Mouse (Mus musculus) hindbrain, embryonic 13.5 days (tissue): Measurements from ENCODE around the gene Gm10720. TPM values are rescaled to one million over a fixed set of nuclear protein-coding genes. Genes with fewer than 3 reads are reported as not detected.
"Not testable (repeated sequence)": the region's sequence is repeated elsewhere in the genome, so short reads cannot be mapped to it uniquely, and the experiment has no call there.

Experiments
- ATAC-seq: fragments of 200-750 bp; cut with Nextera tagmentation; 2 replicates; pipeline ENCODE4 v1.8.0; 2017; ENCODE audit warnings: moderate TSS enrichment; ENCODE audit not compliant: low FRiP score
- H3K27ac ChIP-seq: fragments of 300-500 bp; sonication (generic); 2 replicates; pipeline ENCODE4 v1.5.1; 2015; ENCODE audit warnings: inconsistent platforms, mild to moderate bottlenecking, moderate library complexity
- H3K27me3 ChIP-seq: fragments of 300-500 bp; sonication (generic); 2 replicates; pipeline ENCODE4 v1.6.1; 2015; ENCODE audit warnings: mild to moderate bottlenecking, inconsistent platforms
- H3K36me3 ChIP-seq: fragments of 300-500 bp; sonication (generic); 2 replicates; pipeline ENCODE4 v1.6.1; 2015; ENCODE audit warnings: mild to moderate bottlenecking, inconsistent platforms
- H3K4me1 ChIP-seq: fragments of 300-500 bp; sonication (generic); replicated peaks from 2 replicates; pipeline ENCODE4 v1.6.1; 2015; ENCODE audit warnings: inconsistent platforms
- H3K4me2 ChIP-seq: fragments of 300-500 bp; sonication (generic); 2 replicates; pipeline ENCODE4 v1.6.1; 2015; ENCODE audit warnings: inconsistent platforms, mild to moderate bottlenecking, moderate library complexity
- H3K4me3 ChIP-seq: fragments of 300-500 bp; sonication (generic); 2 replicates; pipeline ENCODE4 v1.5.1; 2015; ENCODE audit warnings: mild to moderate bottlenecking, inconsistent platforms
- H3K9ac ChIP-seq: fragments of 300-500 bp; sonication (generic); 2 replicates; pipeline ENCODE4 v1.6.1; 2015; ENCODE audit warnings: mild to moderate bottlenecking, inconsistent platforms
- H3K9me3 ChIP-seq: fragments of 300-500 bp; sonication (generic); 2 replicates; pipeline ENCODE4 v1.6.1; 2016; ENCODE audit warnings: inconsistent platforms
- WGBS: fragments of 180-500 bp; shearing (Covaris S2); methylation state at CpG from one replicate; pipeline ENCODE4 v1.1.7; 2015; 5-methylcytosine and 5-hydroxymethylcytosine counted together
- polyA plus RNA-seq: library from polyadenylated mRNA; unstranded; fragments of >200 nt; fragmentation: Nextera tagmentation; extraction: Ambion mirVana; gene quantifications from 2 replicates; pipeline ENCODE4 v1.2.1, GENCODE M21; 2015

Gene Gm10720
- polyA plus RNA-seq, 1 experiment from 2014 or later: not detected

- H3K36me3 ChIP-seq, H3K4me2 ChIP-seq, H3K27me3 ChIP-seq, H3K4me3 ChIP-seq, H3K27ac ChIP-seq, H3K9me3 ChIP-seq, H3K4me1 ChIP-seq, ATAC-seq, H3K9ac ChIP-seq: not testable (repeated sequence)
- 63% methylated on average over 2 of the region's 9 CpGs for WGBS
Observed at GRCm38 (mm10) chr9:3017108-3017507, 1.7 kb downstream of the Gm10720 start, which contains the start of gene Gm10719. TSS of gene Gm10719 (plus strand) at chr9:3017408.

GRCm38 (mm10) chr9:3018944-3019343 lies 3.5 kb downstream of the Gm10720 start:
- H3K9me3 ChIP-seq, H3K27ac ChIP-seq, H3K4me2 ChIP-seq, H3K4me1 ChIP-seq, H3K4me3 ChIP-seq, ATAC-seq, H3K36me3 ChIP-seq, H3K27me3 ChIP-seq, H3K9ac ChIP-seq: not testable (repeated sequence)
- WGBS: 65% methylated on average over 9 of the region's 9 CpGs

- not testable (repeated sequence) for H3K4me1 ChIP-seq, H3K9me3 ChIP-seq, H3K36me3 ChIP-seq, H3K9ac ChIP-seq, H3K27me3 ChIP-seq, H3K4me3 ChIP-seq, H3K4me2 ChIP-seq, H3K27ac ChIP-seq
- WGBS: 78% methylated on average over 17 of the region's 19 CpGs
- peak; percentile 75 for ATAC-seq
Observed at GRCm38 (mm10) chr9:3019835-3020727, 4.6 kb downstream of the Gm10720 start.

- H3K27ac ChIP-seq, H3K27me3 ChIP-seq, ATAC-seq, H3K4me3 ChIP-seq, H3K4me1 ChIP-seq, H3K9me3 ChIP-seq, H3K4me2 ChIP-seq, H3K36me3 ChIP-seq, H3K9ac ChIP-seq: not testable (repeated sequence)
- 76% methylated on average over 11 of the region's 13 CpGs for WGBS
Observed at GRCm38 (mm10) chr9:3022316-3023008, 7.0 kb downstream of the Gm10720 start.

- not testable (repeated sequence) for H3K27ac ChIP-seq, H3K9ac ChIP-seq, H3K36me3 ChIP-seq, H3K9me3 ChIP-seq, ATAC-seq, H3K27me3 ChIP-seq, H3K4me3 ChIP-seq, H3K4me1 ChIP-seq, H3K4me2 ChIP-seq
- 75% methylated on average over 12 of the region's 13 CpGs for WGBS
Observed at GRCm38 (mm10) chr9:3023312-3023984, 8.0 kb downstream of the Gm10720 start, which contains the start of gene Gm10718. TSS of gene Gm10718 (plus strand) at chr9:3023547.

GRCm38 (mm10) chr9:3023985-3024648 lies 8.7 kb downstream of the Gm10720 start:
- H3K4me3 ChIP-seq, H3K4me1 ChIP-seq, H3K27me3 ChIP-seq, H3K36me3 ChIP-seq, H3K27ac ChIP-seq, ATAC-seq, H3K4me2 ChIP-seq, H3K9ac ChIP-seq, H3K9me3 ChIP-seq: not testable (repeated sequence)
- 78% methylated on average over 16 of the region's 16 CpGs for WGBS

GRCm38 (mm10) chr9:3024912-3025467 lies 9.5 kb downstream of the Gm10720 start, which contains the start of gene Gm10717:
TSS of gene Gm10717 (plus strand) at chr9:3025417.
- H3K27ac ChIP-seq, ATAC-seq: not testable (repeated sequence)
- 72% methylated on average over 12 of the region's 12 CpGs for WGBS

GRCm38 (mm10) chr9:3025653-3026052 lies 10.2 kb downstream of the Gm10720 start:
- H3K4me2 ChIP-seq: not testable (repeated sequence)

More at GRCm38 (mm10) chr9:3024912-3025467, 9.5 kb downstream of the Gm10720 start, which contains the start of gene Gm10717:
- H3K36me3 ChIP-seq, H3K9me3 ChIP-seq, H3K27me3 ChIP-seq, H3K9ac ChIP-seq, H3K4me3 ChIP-seq, H3K4me1 ChIP-seq, H3K4me2 ChIP-seq: not testable (repeated sequence)

GRCm38 (mm10) chr9:3026136-3026535 lies 10.7 kb downstream of the Gm10720 start:
- not testable (repeated sequence) for H3K4me2 ChIP-seq, H3K27me3 ChIP-seq, H3K4me1 ChIP-seq, H3K4me3 ChIP-seq, ATAC-seq, H3K36me3 ChIP-seq, H3K9me3 ChIP-seq, H3K9ac ChIP-seq, H3K27ac ChIP-seq
- 80% methylated on average over 5 of the region's 5 CpGs for WGBS

More at GRCm38 (mm10) chr9:3025653-3026052, 10.2 kb downstream of the Gm10720 start:
- H3K4me1 ChIP-seq, H3K9me3 ChIP-seq, H3K9ac ChIP-seq, H3K27ac ChIP-seq, H3K27me3 ChIP-seq, ATAC-seq, H3K4me3 ChIP-seq, H3K36me3 ChIP-seq: not testable (repeated sequence)
- WGBS: 73% methylated on average over 5 of the region's 6 CpGs

- ATAC-seq: not testable (repeated sequence)
Observed at GRCm38 (mm10) chr9:3026741-3027140, 11.3 kb downstream of the Gm10720 start.

GRCm38 (mm10) chr9:3027200-3027599 lies 11.7 kb downstream of the Gm10720 start:
- H3K9ac ChIP-seq, H3K36me3 ChIP-seq, H3K4me3 ChIP-seq, H3K9me3 ChIP-seq, ATAC-seq, H3K27ac ChIP-seq, H3K4me2 ChIP-seq, H3K4me1 ChIP-seq, H3K27me3 ChIP-seq: not testable (repeated sequence)
- 73% methylated on average over 9 of the region's 9 CpGs for WGBS

More at GRCm38 (mm10) chr9:3026741-3027140, 11.3 kb downstream of the Gm10720 start:
- H3K4me3 ChIP-seq, H3K27ac ChIP-seq, H3K9me3 ChIP-seq, H3K36me3 ChIP-seq, H3K9ac ChIP-seq, H3K4me1 ChIP-seq, H3K27me3 ChIP-seq, H3K4me2 ChIP-seq: not testable (repeated sequence)
- WGBS: 68% methylated on average over 9 of the region's 9 CpGs
